Mouse (Mus musculus) brain, embryonic 14.5 days (tissue): ENCODE measurements at regions not wholly inside any gene's neighbourhood (a gene's known extent, or its start where the extent isn't known, plus 50 kb on each side); places are given as distances from the start of the nearest gene placed in this dataset.

ENCODE experiments used
- CTCF ChIP-seq: fragments of 200-500 bp; IDR thresholded peaks from 2 replicates; pipeline ENCODE4 v1.5.1; 2012; ENCODE audit warnings: inconsistent platforms, mild to moderate bottlenecking, moderate library complexity, borderline replicate concordance; ENCODE audit not compliant: insufficient read depth, insufficient read length; ENCODE audit errors: extremely low read depth
- POLR2A ChIP-seq: fragments of 200-500 bp; IDR thresholded peaks from 2 replicates; pipeline ENCODE4 v1.6.1; 2012; ENCODE audit warnings: mild to moderate bottlenecking, inconsistent platforms, borderline replicate concordance; ENCODE audit not compliant: poor library complexity, insufficient read depth, insufficient read length, severe bottlenecking; ENCODE audit errors: extremely low read depth

- TF ChIP-seq CTCF, result no peak
- TF ChIP-seq POLR2A, result no peak
Observed at GRCm38 (mm10) chr12:91999031-91999430, 150.1 kb upstream of the Sel1l start.
